Mouse (Mus musculus) liver, postnatal 0 days (tissue): ENCODE results near the gene Olfr1265. TPM values are rescaled to one million over a fixed set of nuclear protein-coding genes. Genes with fewer than 3 reads are reported as not detected.

Source experiments
- ATAC-seq: fragments of 200-750 bp; cut with Nextera tagmentation; 2 replicates; pipeline ENCODE4 v1.8.0; 2017; ENCODE audit warnings: mild to moderate bottlenecking, moderate library complexity
- DNase-seq: peaks from one replicate; pipeline ENCODE4 v3.0.0-alpha.2; 2016
- H3K27ac ChIP-seq: fragments of 300-500 bp; sonication (generic); 2 replicates; pipeline ENCODE4 v1.5.1; 2014; ENCODE audit warnings: antibody characterized with exemption, moderate library complexity, mild to moderate bottlenecking, low read depth
- H3K27me3 ChIP-seq: fragments of 300-500 bp; sonication (generic); 2 replicates; pipeline ENCODE4 v1.6.1; 2014; ENCODE audit warnings: low read length, control low read depth, mixed read lengths; ENCODE audit not compliant: insufficient read depth
- H3K36me3 ChIP-seq: fragments of 300-500 bp; sonication (generic); replicated peaks from 2 replicates; pipeline ENCODE4 v1.6.1; 2014; ENCODE audit warnings: mild to moderate bottlenecking, control low read depth, low read length, moderate library complexity, mixed read lengths; ENCODE audit not compliant: insufficient read depth
- H3K4me1 ChIP-seq: fragments of 300-500 bp; sonication (generic); 2 replicates; pipeline ENCODE4 v1.6.1; 2014; ENCODE audit warnings: antibody characterized with exemption, mild to moderate bottlenecking, control low read depth; ENCODE audit not compliant: insufficient read depth
- H3K4me2 ChIP-seq: fragments of 300-500 bp; sonication (generic); 2 replicates; pipeline ENCODE4 v1.6.1; 2014; ENCODE audit warnings: low read depth, mild to moderate bottlenecking, low read length, moderate library complexity, mixed read lengths
- H3K4me3 ChIP-seq: fragments of 300-500 bp; sonication (generic); 2 replicates; pipeline ENCODE4 v1.5.1; 2014; ENCODE audit warnings: low read depth, low read length
- H3K9ac ChIP-seq: fragments of 300-500 bp; sonication (generic); replicated peaks from 2 replicates; pipeline ENCODE4 v1.6.1; 2014; ENCODE audit warnings: mild to moderate bottlenecking, moderate library complexity
- H3K9me3 ChIP-seq: fragments of 300-500 bp; sonication (generic); 2 replicates; pipeline ENCODE4 v1.6.1; 2016; ENCODE audit warnings: mild to moderate bottlenecking, control low read depth, low read length, mixed read lengths
- CTCF ChIP-seq: sonication (generic); IDR thresholded peaks from 2 replicates; pipeline ENCODE4 v1.5.1; 2016; ENCODE audit warnings: antibody characterized with exemption, low read depth
- EP300 ChIP-seq: IDR thresholded peaks from 2 replicates; pipeline ENCODE4 v1.6.1; 2016; ENCODE audit warnings: antibody characterized with exemption, low read depth, mild to moderate bottlenecking
- WGBS: fragments of 180-500 bp; shearing (Covaris S2); extraction: QIAGEN DNeasy Blood & Tissue Kit; methylation state at CpG from one replicate; pipeline ENCODE4 v1.1.7; 2014; ENCODE audit not compliant: insufficient replicate concordance; 5-methylcytosine and 5-hydroxymethylcytosine counted together
- polyA plus RNA-seq: library from polyadenylated mRNA; unstranded; fragments of >200 nt; fragmentation: Nextera tagmentation; extraction: Ambion mirVana; gene quantifications from 2 replicates; pipeline ENCODE4 v1.2.1, GENCODE M21; 2015

The Olfr1265 gene
- polyA plus RNA-seq, result not detected in 2 replicates

DNA sequence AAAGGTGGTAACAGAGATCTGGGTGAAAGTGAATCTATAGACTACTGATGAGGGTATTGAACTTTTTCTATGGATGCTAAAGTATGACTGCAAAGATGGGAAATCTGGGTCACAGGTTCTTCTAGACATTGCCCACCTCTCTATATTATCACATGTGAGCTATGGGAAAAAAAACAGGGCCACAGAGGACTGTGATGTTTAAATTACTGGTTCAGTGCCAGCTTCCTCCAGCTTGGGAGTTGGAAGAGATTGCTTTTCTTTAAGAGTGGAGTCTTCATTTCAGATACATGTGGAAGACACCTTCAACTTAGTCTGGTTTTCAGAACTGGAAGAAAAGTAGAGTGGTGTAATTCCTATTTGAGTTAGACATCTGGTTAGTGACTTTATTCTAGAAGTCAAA, at the start of gene Olfr1265:
Gene Olfr1265, plus strand, starts transcription at position 301 of the 400 bp plus-strand sequence.
- Histone ChIP-seq H3K9ac (no peak within 1 kb of the TSS), H3K36me3 (no peaks in the 10 kb centered on the region), H3K9me3 (no peaks in the 10 kb centered on the region), H3K4me2 (no peak within 1 kb of the TSS), H3K27me3 (no peaks in the 10 kb centered on the region), H3K4me1 (no peaks in the 10 kb centered on the region), H3K27ac (no peak within 1 kb of the TSS), H3K4me3 (no peak within 1 kb of the TSS)
- TF ChIP-seq CTCF (no peak), EP300 (no peak)
- DNase-seq (no peak), ATAC-seq (no peak)

DNA sequence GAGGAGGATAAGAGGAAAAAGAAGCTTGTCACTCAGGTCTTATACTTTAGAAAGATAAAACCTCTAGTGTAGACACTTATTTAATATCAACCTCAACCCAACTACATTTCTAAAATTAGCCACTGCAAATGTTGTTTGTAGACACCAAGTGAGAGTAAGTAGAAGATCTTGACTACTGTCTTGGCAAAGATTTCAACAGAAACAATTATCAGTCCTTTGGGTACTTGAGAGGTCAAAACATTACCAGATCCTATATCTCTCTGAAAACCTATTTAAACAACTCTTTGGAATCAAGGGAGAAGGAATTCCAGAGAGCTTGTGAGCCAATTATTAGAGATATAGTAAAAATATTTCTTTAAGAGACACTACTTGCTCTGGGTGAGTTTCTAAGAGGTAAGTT, 44.2 kb upstream of the Olfr1265 start, which contains the start of gene Olfr1261:
Gene Olfr1261, plus strand, starts transcription at position 301 of the 400 bp plus-strand sequence.
- no peak within 1 kb of the TSS for H3K27ac ChIP-seq
- no peak for TF ChIP-seq EP300
- no peak for TF ChIP-seq CTCF
- no peak within 1 kb of the TSS for H3K4me2 ChIP-seq
- H3K27me3 ChIP-seq, result no peaks in the 10 kb centered on the region
- ATAC-seq (no peak), DNase-seq (no peak)
- H3K4me3 ChIP-seq, result no peak within 1 kb of the TSS
- no peak within 1 kb of the TSS for H3K9ac ChIP-seq
- no peaks in the 10 kb centered on the region for H3K4me1 ChIP-seq
- no peaks in the 10 kb centered on the region for H3K36me3 ChIP-seq
- no peaks in the 10 kb centered on the region for H3K9me3 ChIP-seq

DNA sequence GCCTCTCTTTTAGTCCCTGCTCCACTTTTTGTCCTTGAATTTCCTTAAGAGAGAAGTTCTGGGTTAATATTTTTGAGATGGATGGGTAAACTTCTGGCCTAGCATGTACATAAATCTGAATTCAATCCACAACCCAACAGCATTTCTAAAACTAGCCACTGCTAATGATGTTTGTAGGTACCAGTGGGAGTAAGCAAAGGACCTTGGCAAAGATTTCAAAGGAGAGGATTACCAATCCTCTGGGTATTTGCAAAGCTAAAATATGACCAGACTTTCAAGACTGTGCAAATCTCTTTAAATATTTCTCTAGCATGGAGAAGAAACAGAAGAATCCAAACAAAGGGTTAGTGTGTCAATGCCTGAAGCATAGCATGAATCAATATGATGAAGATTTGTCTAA, 35.3 kb upstream of the Olfr1265 start, which contains the start of gene Olfr1262:
Gene Olfr1262, plus strand, starts transcription at position 301 of the 400 bp plus-strand sequence.
- no peak for TF ChIP-seq EP300
- TF ChIP-seq CTCF, result no peak
- Histone ChIP-seq H3K9ac (no peak within 1 kb of the TSS), H3K36me3 (no peaks in the 10 kb centered on the region), H3K4me1 (no peaks in the 10 kb centered on the region), H3K9me3 (no peaks in the 10 kb centered on the region), H3K27ac (no peak within 1 kb of the TSS), H3K27me3 (no peaks in the 10 kb centered on the region), H3K4me3 (no peak within 1 kb of the TSS), H3K4me2 (no peak within 1 kb of the TSS)
- no peak for DNase-seq
- ATAC-seq, result no peak

DNA sequence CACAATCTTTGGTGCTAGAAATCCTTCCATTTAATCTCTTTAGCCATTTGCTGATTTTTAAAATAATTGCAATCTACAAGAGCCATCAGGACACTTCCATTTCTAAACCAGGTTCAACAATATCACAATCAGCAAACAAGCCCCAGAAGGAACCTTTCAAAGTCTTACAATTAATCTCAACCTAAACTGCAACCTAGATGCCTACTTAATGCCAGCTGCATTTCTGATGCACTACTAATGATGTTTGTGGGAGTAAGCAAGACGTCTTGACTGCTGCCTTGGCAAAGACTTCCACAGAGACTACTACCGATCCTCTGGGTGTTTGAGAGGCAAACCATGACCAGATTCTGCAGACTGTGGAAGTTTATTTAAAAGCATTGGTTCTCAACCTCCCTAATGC, 23.3 kb upstream of the Olfr1265 start, which contains the start of gene Olfr1263:
Gene Olfr1263, plus strand, starts transcription at position 301 of the 400 bp plus-strand sequence.
- no peaks in the 10 kb centered on the region for H3K4me1 ChIP-seq
- no peaks in the 10 kb centered on the region for H3K9me3 ChIP-seq
- no peak within 1 kb of the TSS for H3K27ac ChIP-seq
- DNase-seq (no peak), ATAC-seq (no peak)
- H3K27me3 ChIP-seq, result no peaks in the 10 kb centered on the region
- H3K4me2 ChIP-seq, result no peak within 1 kb of the TSS
- H3K9ac ChIP-seq, result no peak within 1 kb of the TSS
- WGBS, result 71% methylated on average over 2 of the region's 2 CpGs
- TF ChIP-seq CTCF (no peak), EP300 (no peak)
- H3K36me3 ChIP-seq, result no peaks in the 10 kb centered on the region
- no peak within 1 kb of the TSS for H3K4me3 ChIP-seq

DNA sequence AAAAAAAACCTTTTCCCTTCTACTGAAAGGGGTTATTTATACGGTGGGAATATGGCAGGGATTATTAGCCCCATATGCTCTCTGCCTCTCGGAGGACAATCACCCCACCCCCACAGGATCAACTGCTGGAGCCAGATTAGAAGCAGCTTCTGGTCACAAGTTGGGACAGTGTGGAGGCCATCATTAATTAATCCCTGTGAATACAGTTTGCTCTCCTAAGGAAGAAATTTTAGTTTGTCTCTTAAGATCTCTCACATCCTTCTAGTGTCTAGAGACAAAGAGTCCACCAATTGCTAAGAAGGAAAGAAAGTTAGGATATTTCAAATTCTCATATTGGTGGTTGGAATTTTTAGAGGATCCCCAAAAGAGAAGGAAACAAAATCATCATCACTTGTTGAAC, 9.7 kb upstream of the Olfr1265 start, which contains the start of gene Olfr1264:
Gene Olfr1264, minus strand, starts transcription at position 101 of the 400 bp plus-strand sequence.
- no peak within 1 kb of the TSS for H3K4me2 ChIP-seq
- H3K36me3 ChIP-seq, result no peaks in the 10 kb centered on the region
- 66% methylated on average over 2 of the region's 2 CpGs for WGBS
- H3K27me3 ChIP-seq, result no peaks in the 10 kb centered on the region
- DNase-seq (no peak), ATAC-seq (no peak)
- no peak within 1 kb of the TSS for H3K4me3 ChIP-seq
- H3K27ac ChIP-seq, result no peak within 1 kb of the TSS
- H3K9me3 ChIP-seq, result no peaks in the 10 kb centered on the region
- no peaks in the 10 kb centered on the region for H3K4me1 ChIP-seq
- TF ChIP-seq CTCF, result no peak
- no peak for TF ChIP-seq EP300
- H3K9ac ChIP-seq, result no peak within 1 kb of the TSS

DNA sequence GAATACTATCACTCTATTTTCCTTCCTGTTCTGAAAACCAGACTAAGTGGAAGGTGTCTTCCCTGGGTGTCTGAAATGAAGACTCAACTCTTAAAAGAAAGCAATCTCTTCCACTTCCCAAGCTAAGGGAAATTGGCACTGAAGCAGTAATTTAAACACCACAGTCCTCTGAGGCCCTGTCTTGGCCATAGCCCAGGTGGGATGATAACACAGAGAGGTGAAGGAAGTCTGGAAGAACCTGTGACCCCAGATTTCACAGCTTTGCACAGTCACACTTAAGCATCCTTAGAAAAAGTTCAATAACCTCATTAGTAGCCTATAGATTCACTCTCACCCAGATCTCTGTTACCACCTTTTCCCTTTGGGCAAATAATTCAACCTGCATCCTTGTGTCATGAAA, 28.4 kb downstream of the Olfr1265 start, which contains the start of gene Olfr140:
Gene Olfr140, minus strand, starts transcription at position 101 of the 400 bp plus-strand sequence.
- H3K27ac ChIP-seq, result no peak within 1 kb of the TSS
- no peaks in the 10 kb centered on the region for H3K36me3 ChIP-seq
- TF ChIP-seq EP300, result no peak
- no peak for TF ChIP-seq CTCF
- DNase-seq, result no peak
- H3K27me3 ChIP-seq, result no peaks in the 10 kb centered on the region
- no peaks in the 10 kb centered on the region for H3K9me3 ChIP-seq
- no peak for ATAC-seq
- H3K9ac ChIP-seq, result no peak within 1 kb of the TSS
- H3K4me1 ChIP-seq, result no peaks in the 10 kb centered on the region
- H3K4me3 ChIP-seq, result no peak within 1 kb of the TSS
- H3K4me2 ChIP-seq, result no peak within 1 kb of the TSS

DNA sequence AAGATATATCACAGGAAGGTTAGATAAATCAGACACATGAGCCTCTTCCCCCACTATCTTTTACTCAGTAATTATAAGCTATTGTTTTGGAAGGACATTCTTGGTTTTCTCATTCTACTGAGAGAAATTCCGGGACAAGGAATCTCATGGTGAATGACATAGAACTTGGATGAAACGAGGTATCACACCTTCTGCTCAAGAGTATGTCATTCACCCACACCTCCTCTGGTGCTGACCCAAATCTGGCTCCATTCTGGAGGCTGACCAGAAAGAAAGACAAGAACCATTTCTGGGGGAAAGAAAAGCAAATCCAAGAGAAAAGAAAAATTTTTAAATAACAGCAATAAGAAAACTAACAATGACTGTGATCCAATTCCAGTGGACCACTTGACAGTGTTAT, 34.9 kb downstream of the Olfr1265 start:
- no peak overlapping the region for H3K27ac ChIP-seq
- ATAC-seq, result no peak
- no peak for DNase-seq
- H3K9ac ChIP-seq, result no peak overlapping the region
- no peak overlapping the region for H3K4me3 ChIP-seq
- no peaks in the 10 kb centered on the region for H3K27me3 ChIP-seq
- TF ChIP-seq EP300 (no peak), CTCF (no peak)
- H3K9me3 ChIP-seq, result no peaks in the 10 kb centered on the region
- no peaks in the 10 kb centered on the region for H3K4me1 ChIP-seq
- no peaks in the 10 kb centered on the region for H3K36me3 ChIP-seq
- no peak overlapping the region for H3K4me2 ChIP-seq
- 61% methylated on average over 2 of the region's 2 CpGs for WGBS

Other genes starting within 250 kb of the Olfr1265 start
- gene Olfr1254, start 241.7 kb upstream of the Olfr1265 start, polyA plus RNA-seq, result not detected in 2 replicates
- gene Olfr1255, start 223.3 kb upstream of the Olfr1265 start, polyA plus RNA-seq, result not detected in 2 replicates
- not detected in 2 replicates for gene Olfr1256, start 193.8 kb upstream of the Olfr1265 start, polyA plus RNA-seq
- not detected in 2 replicates for gene Olfr48, start 187.1 kb upstream of the Olfr1265 start, polyA plus RNA-seq
- gene Olfr1257, start 156.9 kb upstream of the Olfr1265 start, polyA plus RNA-seq, result not detected in 2 replicates
- gene Olfr1258, start 108.0 kb upstream of the Olfr1265 start, polyA plus RNA-seq, result not detected in 2 replicates
- gene Olfr1259, start 86.7 kb upstream of the Olfr1265 start, polyA plus RNA-seq, result not detected in 2 replicates
- not detected in 2 replicates for gene Olfr1260, start 61.0 kb upstream of the Olfr1265 start, polyA plus RNA-seq
- not detected in 2 replicates for gene Olfr1261, start 44.1 kb upstream of the Olfr1265 start, polyA plus RNA-seq
- not detected in 2 replicates for gene Olfr1262, start 35.2 kb upstream of the Olfr1265 start, polyA plus RNA-seq
- not detected in 2 replicates for gene Olfr1263, start 23.2 kb upstream of the Olfr1265 start, polyA plus RNA-seq
- not detected in 2 replicates for gene Olfr1264, start 9.8 kb upstream of the Olfr1265 start, polyA plus RNA-seq
- not detected in 2 replicates for gene Olfr140, start 28.3 kb downstream of the Olfr1265 start, polyA plus RNA-seq
- not detected in 2 replicates for gene Olfr1269, start 86.1 kb downstream of the Olfr1265 start, polyA plus RNA-seq
- gene Olfr32, start 107.0 kb downstream of the Olfr1265 start, polyA plus RNA-seq, result not detected in 2 replicates
- not detected in 2 replicates for gene Olfr1270, start 117.8 kb downstream of the Olfr1265 start, polyA plus RNA-seq
- not detected in 2 replicates for gene Olfr1506, start 189.2 kb downstream of the Olfr1265 start, polyA plus RNA-seq
- not detected in 2 replicates for gene Olfr142, start 222.3 kb downstream of the Olfr1265 start, polyA plus RNA-seq
- not detected in 2 replicates for gene Olfr1271, start 235.7 kb downstream of the Olfr1265 start, polyA plus RNA-seq